Mouse (Mus musculus): ENCODE measurements around the gene Krtdap. TPM values are rescaled to one million over a fixed set of nuclear protein-coding genes. Genes with fewer than 3 reads are reported as not detected.

The Krtdap gene
- polyA plus RNA-seq, 1 experiment: not detected

DNA sequence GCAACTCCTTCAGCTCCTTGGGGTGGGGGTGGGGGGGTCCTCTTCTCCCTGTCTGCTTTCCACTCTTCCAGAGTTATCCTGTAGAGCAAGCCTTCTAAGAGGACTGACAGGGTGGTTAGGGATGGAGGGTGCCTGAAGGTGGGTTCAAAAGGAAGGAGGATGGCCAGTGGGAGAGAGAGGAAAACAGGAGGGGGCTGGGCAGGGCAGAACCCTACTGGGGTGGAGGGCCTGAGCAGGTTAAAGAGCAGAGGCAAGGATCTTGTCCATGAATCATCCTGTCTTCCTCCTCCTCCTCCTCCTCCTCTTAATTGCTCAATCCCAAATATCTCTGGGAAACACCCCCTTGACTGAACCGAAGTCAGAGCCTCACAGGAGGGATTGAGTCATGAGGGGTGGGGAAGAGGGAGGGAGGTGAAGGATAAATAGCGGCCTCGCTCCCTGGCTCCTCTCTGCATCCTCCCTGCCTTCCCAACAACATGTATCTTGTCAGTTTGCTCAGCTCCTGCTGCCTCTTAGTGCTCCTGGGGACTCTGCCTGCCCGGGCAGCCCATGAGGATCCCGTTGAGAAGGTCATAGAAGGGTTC is 36.5 kb upstream of the Krtdap start, which contains the start of gene Sbsn:
Sbsn (plus strand) TSS at position 386 of the 584 bp plus-strand sequence.
- Histone ChIP-seq H3K27me3 (ENCODE audit: control insufficient read depth, insufficient read depth, low read length) (no peaks in the 10 kb centered on the region), H3K27ac (ENCODE audit: control insufficient read depth, insufficient read depth, low read depth, low read length) (no peak within 1 kb of the TSS)

DNA sequence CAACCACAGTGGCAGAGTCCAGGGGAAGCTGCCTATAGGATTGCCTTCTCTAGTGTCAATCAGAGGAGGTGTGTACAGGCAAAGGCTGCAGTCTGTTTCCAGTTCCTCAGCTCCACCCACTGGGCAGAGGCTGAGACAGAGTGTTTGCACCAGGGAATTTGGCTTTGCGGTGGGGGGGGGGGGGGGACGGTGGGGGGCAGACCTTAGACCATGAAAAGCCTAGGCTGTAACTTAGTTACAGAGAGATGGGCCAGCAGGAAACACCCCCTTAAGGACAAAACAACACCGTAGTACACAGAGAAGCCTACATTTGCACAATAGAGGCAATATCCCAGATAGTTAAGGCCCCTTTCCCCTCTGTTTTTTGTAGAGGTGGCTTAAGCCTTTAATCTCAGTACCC is 30.7 kb upstream of the Krtdap start:
- Histone ChIP-seq H3K4me3 (ENCODE audit: control insufficient read depth, low read depth, low read length) (no peak overlapping the region), H3K36me3 (ENCODE audit: control insufficient read depth, insufficient read depth, low read length) (no peaks in the 10 kb centered on the region), H3K27me3 (ENCODE audit: control insufficient read depth, insufficient read depth, low read length) (no peaks in the 10 kb centered on the region), H3K27ac (ENCODE audit: control insufficient read depth, insufficient read depth, low read depth, low read length) (no peak overlapping the region), H3K4me1 (ENCODE audit: control insufficient read depth, insufficient read depth, low read length) (no peaks in the 10 kb centered on the region)
- TF ChIP-seq POLR2A (IDR thresholded peaks at IDR 0.05; ENCODE audit: control insufficient read depth, low read depth, low read length): no peak
- TF ChIP-seq CTCF (IDR thresholded peaks at IDR 0.05; ENCODE audit: control insufficient read depth, insufficient read depth, insufficient replicate concordance, low read depth, low read length): no peak

More for the DNA sequence above, 36.5 kb upstream of the Krtdap start, which contains the start of gene Sbsn:
- TF ChIP-seq CTCF (IDR thresholded peaks at IDR 0.05; ENCODE audit: control insufficient read depth, insufficient read depth, insufficient replicate concordance, low read depth, low read length): no peak
- TF ChIP-seq POLR2A (IDR thresholded peaks at IDR 0.05; ENCODE audit: control insufficient read depth, low read depth, low read length): no peak
- Histone ChIP-seq H3K4me1 (ENCODE audit: control insufficient read depth, insufficient read depth, low read length) (no peaks in the 10 kb centered on the region; the same call in 1 of the 2 replicates), H3K4me3 (ENCODE audit: control insufficient read depth, low read depth, low read length) (no peak within 1 kb of the TSS), H3K36me3 (ENCODE audit: control insufficient read depth, insufficient read depth, low read length) (no peaks in the 10 kb centered on the region)

GRCm38 (mm10) chr7:30758853-30759252 is 28.8 kb upstream of the Krtdap start:
- H3K4me1 ChIP-seq (ENCODE audit: control insufficient read depth, insufficient read depth, low read length): no peaks in the 10 kb centered on the region
- no peak overlapping the region for H3K4me3 ChIP-seq (ENCODE audit: control insufficient read depth, low read depth, low read length)
- TF ChIP-seq POLR2A (IDR thresholded peaks at IDR 0.05; ENCODE audit: control insufficient read depth, low read depth, low read length): no peak
- no peak for TF ChIP-seq CTCF (IDR thresholded peaks at IDR 0.05; ENCODE audit: control insufficient read depth, insufficient read depth, insufficient replicate concordance, low read depth, low read length)
- H3K27ac ChIP-seq (ENCODE audit: control insufficient read depth, insufficient read depth, low read depth, low read length): no peak overlapping the region
- H3K27me3 ChIP-seq (ENCODE audit: control insufficient read depth, insufficient read depth, low read length): no peaks in the 10 kb centered on the region
- no peaks in the 10 kb centered on the region for H3K36me3 ChIP-seq (ENCODE audit: control insufficient read depth, insufficient read depth, low read length)

DNA sequence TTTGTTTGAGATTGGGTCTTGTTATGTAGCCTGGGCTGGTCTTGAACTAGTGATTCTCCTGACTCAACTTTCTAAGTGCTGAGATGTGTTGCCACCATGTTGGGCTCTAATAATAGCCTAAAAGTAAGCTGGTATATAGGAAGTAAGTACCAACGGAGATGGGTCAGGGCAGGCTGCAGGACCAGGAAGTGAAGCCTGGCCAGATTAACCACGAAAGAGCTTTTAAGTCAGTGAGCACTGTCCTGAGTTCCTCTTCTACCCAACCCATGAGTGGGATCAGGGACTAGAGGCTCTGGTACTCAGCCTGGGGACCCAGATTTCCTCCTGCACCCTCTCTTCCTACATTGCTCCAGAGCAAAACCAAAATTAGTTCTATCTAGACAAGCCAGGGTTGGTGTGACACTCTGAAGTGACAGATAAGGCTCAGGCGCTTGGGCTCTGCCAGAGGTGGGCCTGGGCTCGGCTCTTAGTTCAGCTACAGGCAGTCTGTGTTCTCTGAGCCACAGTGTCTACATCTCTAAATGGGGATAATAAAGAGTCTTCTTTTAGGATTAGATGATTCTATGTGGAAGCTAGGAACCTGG is 25.8 kb upstream of the Krtdap start:
- peaks cover 2% of the 10 kb centered on the region; the same call in 1 of the 2 replicates for H3K4me1 ChIP-seq (ENCODE audit: control insufficient read depth, insufficient read depth, low read length)
- H3K27me3 ChIP-seq (ENCODE audit: control insufficient read depth, insufficient read depth, low read length): no peaks in the 10 kb centered on the region
- H3K4me3 ChIP-seq (ENCODE audit: control insufficient read depth, low read depth, low read length): no peak overlapping the region
- H3K36me3 ChIP-seq (ENCODE audit: control insufficient read depth, insufficient read depth, low read length): no peaks in the 10 kb centered on the region
- TF ChIP-seq POLR2A (IDR thresholded peaks at IDR 0.05; ENCODE audit: control insufficient read depth, low read depth, low read length): no peak
- TF ChIP-seq CTCF (IDR thresholded peaks at IDR 0.05; ENCODE audit: control insufficient read depth, insufficient read depth, insufficient replicate concordance, low read depth, low read length): no peak
- H3K27ac ChIP-seq (ENCODE audit: control insufficient read depth, insufficient read depth, low read depth, low read length): no peak overlapping the region

- no peak within 1 kb of the TSS for H3K4me3 ChIP-seq (ENCODE audit: control insufficient read depth, low read depth, low read length)
- no peak for TF ChIP-seq POLR2A (IDR thresholded peaks at IDR 0.05; ENCODE audit: control insufficient read depth, low read depth, low read length)
- TF ChIP-seq CTCF (IDR thresholded peaks at IDR 0.05; ENCODE audit: control insufficient read depth, insufficient read depth, insufficient replicate concordance, low read depth, low read length): no peak
- H3K4me1 ChIP-seq (ENCODE audit: control insufficient read depth, insufficient read depth, low read length): peaks cover 7% of the 10 kb centered on the region; the same call in 1 of the 2 replicates
- no peaks in the 10 kb centered on the region for H3K36me3 ChIP-seq (ENCODE audit: control insufficient read depth, insufficient read depth, low read length)
- H3K27ac ChIP-seq (ENCODE audit: control insufficient read depth, insufficient read depth, low read depth, low read length): no peak within 1 kb of the TSS
- no peaks in the 10 kb centered on the region for H3K27me3 ChIP-seq (ENCODE audit: control insufficient read depth, insufficient read depth, low read length)
Observed at GRCm38 (mm10) chr7:30763456-30763855, 24.2 kb upstream of the Krtdap start, which contains the start of gene Dmkn. Gene Dmkn (plus strand): TSS chr7:30763756.

GRCm38 (mm10) chr7:30765173-30765572 is 22.5 kb upstream of the Krtdap start:
- no peaks in the 10 kb centered on the region for H3K36me3 ChIP-seq (ENCODE audit: control insufficient read depth, insufficient read depth, low read length)
- no peaks in the 10 kb centered on the region for H3K27me3 ChIP-seq (ENCODE audit: control insufficient read depth, insufficient read depth, low read length)
- TF ChIP-seq POLR2A (IDR thresholded peaks at IDR 0.05; ENCODE audit: control insufficient read depth, low read depth, low read length) (no peak), CTCF (IDR thresholded peaks at IDR 0.05; ENCODE audit: control insufficient read depth, insufficient read depth, insufficient replicate concordance, low read depth, low read length) (no peak)
- H3K27ac ChIP-seq (ENCODE audit: control insufficient read depth, insufficient read depth, low read depth, low read length): no peak overlapping the region
- H3K4me1 ChIP-seq (ENCODE audit: control insufficient read depth, insufficient read depth, low read length): peaks cover 7% of the 10 kb centered on the region
- H3K4me3 ChIP-seq (ENCODE audit: control insufficient read depth, low read depth, low read length): peak overlapping the region; percentile 39

- Histone ChIP-seq H3K36me3 (ENCODE audit: control insufficient read depth, insufficient read depth, low read length) (no peaks in the 10 kb centered on the region), H3K4me1 (ENCODE audit: control insufficient read depth, insufficient read depth, low read length) (peaks cover 7% of the 10 kb centered on the region), H3K4me3 (ENCODE audit: control insufficient read depth, low read depth, low read length) (no peak overlapping the region), H3K27me3 (ENCODE audit: control insufficient read depth, insufficient read depth, low read length) (no peaks in the 10 kb centered on the region), H3K27ac (ENCODE audit: control insufficient read depth, insufficient read depth, low read depth, low read length) (no peak overlapping the region)
- TF ChIP-seq CTCF (IDR thresholded peaks at IDR 0.05; ENCODE audit: control insufficient read depth, insufficient read depth, insufficient replicate concordance, low read depth, low read length) (no peak), POLR2A (IDR thresholded peaks at IDR 0.05; ENCODE audit: control insufficient read depth, low read depth, low read length) (no peak)
Observed at GRCm38 (mm10) chr7:30766408-30766807, 21.3 kb upstream of the Krtdap start.

Data from testis, adult 2 months (tissue).